Mouse (Mus musculus): ENCODE results near the gene Hipk4.
A peak's percentile ranks its signal among the peaks of the same experiment; 100 is the strongest.

- peak; percentile 76 for TF ChIP-seq CTCF (IDR thresholded peaks at IDR 0.05; ENCODE audit: low read depth)
- no peak for TF ChIP-seq EP300 (optimal IDR thresholded peaks at IDR 0.05)
Measured at GRCm38 (mm10) chr7:27490543-27491329, 32.3 kb upstream of the Hipk4 start.
